ENCODE assay signal across 1 mouse cellular context in the genomic region with DNA sequence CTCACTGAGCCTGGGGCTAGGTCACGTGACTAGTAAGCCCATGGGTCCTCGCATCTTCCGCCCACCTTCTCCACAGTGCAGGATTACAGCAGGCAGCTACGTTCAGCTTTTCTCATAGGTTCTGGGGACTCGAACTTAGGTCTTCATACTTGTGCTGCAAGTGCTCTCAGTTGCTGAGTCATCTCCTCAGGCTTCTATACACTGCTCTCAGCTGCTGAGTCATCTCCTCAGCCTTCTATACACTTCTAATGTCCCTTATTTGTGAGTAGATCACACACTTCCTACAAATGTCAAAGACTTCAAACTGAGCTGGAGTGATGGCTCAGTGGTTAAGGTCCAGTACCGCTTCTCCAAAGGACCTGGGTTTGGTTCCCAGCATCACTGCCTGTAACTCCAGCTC.
TF ChIP-seq lines count a peak whose summit lies in the region.

No protein-coding gene starts in this region.

TF ChIP-seq in MEL, 35 proteins besides CTCF, POLR2A, EP300 and RAD21:
- TF ChIP-seq MAX (IDR thresholded peaks at IDR 0.05; ENCODE audit: low read length), result no peak
- no peak for TF ChIP-seq HCFC1 (IDR thresholded peaks at IDR 0.05; ENCODE audit: low read depth, low read length)
- TF ChIP-seq ZNF384 (IDR thresholded peaks at IDR 0.05; ENCODE audit: low read depth, low read length), result no peak
- TF ChIP-seq GATA1 (IDR thresholded peaks at IDR 0.05; ENCODE audit: low read depth, low read length), result no peak
- no peak for TF ChIP-seq GABPA (IDR thresholded peaks at IDR 0.05; ENCODE audit: low read depth, low read length)
- TF ChIP-seq MAFK (IDR thresholded peaks at IDR 0.05; ENCODE audit: borderline replicate concordance, low read depth, low read length), result no peak
- TF ChIP-seq ZKSCAN1 (IDR thresholded peaks at IDR 0.05; ENCODE audit: low read depth, low read length), result no peak
- no peak for TF ChIP-seq USF1 (IDR thresholded peaks at IDR 0.05; ENCODE audit: low read depth, low read length)
- no peak for TF ChIP-seq BHLHE40 (IDR thresholded peaks at IDR 0.05; ENCODE audit: borderline replicate concordance, low read depth, low read length)
- TF ChIP-seq POLR2AphosphoS2 (IDR thresholded peaks at IDR 0.05; ENCODE audit: low read length), result no peak
- no peak for TF ChIP-seq SIN3A (IDR thresholded peaks at IDR 0.05; ENCODE audit: low read length)
- TF ChIP-seq ETS1 (IDR thresholded peaks at IDR 0.05; ENCODE audit: low read depth, low read length), result no peak
- no peak for TF ChIP-seq MXI1 (IDR thresholded peaks at IDR 0.05; ENCODE audit: low read depth, low read length)
- no peak for TF ChIP-seq POLR2AphosphoS5 (IDR thresholded peaks at IDR 0.05; ENCODE audit: borderline replicate concordance, low read depth, low read length)
- TF ChIP-seq MYB (IDR thresholded peaks at IDR 0.05; ENCODE audit: low read depth, low read length), result no peak
